Comparison of ENCODE assay signal across 14 mouse cellular contexts in the genomic region with DNA sequence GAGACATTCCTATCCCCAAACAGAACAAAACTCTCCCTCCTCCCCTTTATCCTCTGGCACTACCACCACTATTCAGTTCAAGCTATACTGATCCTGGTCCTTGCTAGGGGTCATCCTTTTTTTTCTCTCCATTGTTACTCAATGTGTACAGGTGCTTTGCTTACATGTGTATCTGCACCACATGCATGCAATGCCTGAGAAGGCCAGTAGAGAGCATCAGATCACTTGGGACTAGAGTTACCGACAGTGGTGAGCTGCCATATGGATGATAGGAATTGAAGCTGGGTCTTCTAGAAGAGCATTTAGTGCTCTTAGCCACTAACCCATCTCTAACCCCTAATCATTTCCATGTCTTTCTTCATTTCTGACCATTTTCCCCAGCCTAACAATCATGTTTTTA. TPM values are rescaled to one million over a fixed set of nuclear protein-coding genes. Genes with fewer than 3 reads are reported as not detected.
DNase-seq lines count a peak whose midpoint lies in the region; ATAC-seq and TF ChIP-seq lines count a peak whose summit lies in the region.
"Had no signal": no experiment of that assay in that cellular context is flagged by ENCODE, and none has a peak within 500 bp of the region (broad histone marks: within the 10 kb centered on the region; RNA-seq: fewer than 3 reads in every experiment).

No protein-coding gene starts in this region.

- no peaks in the 10 kb centered on the region for H3K9me3 ChIP-seq in forebrain, postnatal 0 days (ENCODE audit: low read length)
- no peaks in the 10 kb centered on the region for H3K9me3 ChIP-seq in forebrain, embryonic 12.5 days
- no peaks in the 10 kb centered on the region for H3K9me3 ChIP-seq in liver, embryonic 14.5 days (ENCODE audit: control insufficient read depth, low read length)
- H3K9me3 ChIP-seq in neural tube, embryonic 15.5 days (replicated peaks), result no peaks in the 10 kb centered on the region
- H3K9me3 ChIP-seq: hindbrain, embryonic 10.5 days; liver, embryonic 13.5 days had no signal

- no peaks in the 10 kb centered on the region for H3K36me3 ChIP-seq in forebrain, postnatal 0 days (ENCODE audit: insufficient read depth)
- H3K36me3 ChIP-seq in forebrain, embryonic 12.5 days (replicated peaks), result no peaks in the 10 kb centered on the region
- no peaks in the 10 kb centered on the region for H3K36me3 ChIP-seq in liver, embryonic 14.5 days (replicated peaks; ENCODE audit: control insufficient read depth, insufficient read depth, low read depth)
- no peaks in the 10 kb centered on the region for H3K36me3 ChIP-seq in neural tube, embryonic 15.5 days
- H3K36me3 ChIP-seq: liver, embryonic 13.5 days had no signal

- ATAC-seq in forebrain, postnatal 0 days, result no peak
- ATAC-seq in forebrain, embryonic 12.5 days (ENCODE audit: low FRiP score), result no peak
- no peak for ATAC-seq in liver, embryonic 14.5 days (ENCODE audit: insufficient read depth)
- ATAC-seq in neural tube, embryonic 15.5 days (ENCODE audit: low FRiP score), result no peak

- H3K9ac ChIP-seq in forebrain, postnatal 0 days, result no peak overlapping the region
- H3K9ac ChIP-seq in forebrain, embryonic 12.5 days, result no peak overlapping the region
- H3K9ac ChIP-seq in liver, embryonic 14.5 days (replicated peaks), result no peak overlapping the region
- H3K9ac ChIP-seq in neural tube, embryonic 15.5 days (replicated peaks), result no peak overlapping the region
- H3K9ac ChIP-seq: liver, embryonic 13.5 days had no signal

- H3K27me3 ChIP-seq in forebrain, postnatal 0 days (ENCODE audit: insufficient read depth, low read length), result no peaks in the 10 kb centered on the region
- H3K27me3 ChIP-seq in forebrain, embryonic 12.5 days, result peaks cover 19% of the 10 kb centered on the region
- no peaks in the 10 kb centered on the region for H3K27me3 ChIP-seq in liver, embryonic 14.5 days (ENCODE audit: control insufficient read depth, insufficient read depth, low read length)
- H3K27me3 ChIP-seq in neural tube, embryonic 15.5 days (replicated peaks), result peaks cover 6% of the 10 kb centered on the region; the same call in 1 of the 2 replicates
- H3K27me3 ChIP-seq: liver, embryonic 13.5 days had no signal

- H3K4me2 ChIP-seq in forebrain, postnatal 0 days (ENCODE audit: low read depth), result no peak overlapping the region
- H3K4me2 ChIP-seq in forebrain, embryonic 12.5 days, result no peak overlapping the region
- no peak overlapping the region for H3K4me2 ChIP-seq in liver, embryonic 14.5 days (ENCODE audit: low read depth)
- no peak overlapping the region for H3K4me2 ChIP-seq in neural tube, embryonic 15.5 days
- H3K4me2 ChIP-seq: liver, embryonic 13.5 days had no signal

- no peak for TF ChIP-seq EP300 in liver, embryonic 14.5 days (IDR thresholded peaks at IDR 0.05; ENCODE audit: low read depth)

- H3K27ac ChIP-seq in forebrain, postnatal 0 days (ENCODE audit: low read depth, low read length), result no peak overlapping the region
- H3K27ac ChIP-seq in forebrain, embryonic 12.5 days, result no peak overlapping the region
- no peak overlapping the region for H3K27ac ChIP-seq in liver, embryonic 14.5 days
- H3K27ac ChIP-seq in neural tube, embryonic 15.5 days (replicated peaks), result no peak overlapping the region
- H3K27ac ChIP-seq: hindbrain, embryonic 10.5 days; liver, embryonic 13.5 days had no signal

- WGBS in forebrain, postnatal 0 days, result 86% methylated on average over 1 of the region's 1 CpGs
- WGBS in forebrain, embryonic 12.5 days, result 93% methylated on average over 1 of the region's 1 CpGs
- 46% methylated on average over 1 of the region's 1 CpGs for WGBS in liver, embryonic 14.5 days (ENCODE audit: insufficient replicate concordance)
- 72% methylated on average over 1 of the region's 1 CpGs for WGBS in neural tube, embryonic 15.5 days

- no peak for DNase-seq in forebrain, postnatal 0 days
- no peak for DNase-seq in liver, embryonic 14.5 days (ENCODE audit: low read depth in 3 of 3, low spot score in 3 of 3)
- no peak for DNase-seq in liver
- DNase-seq in A20 (ENCODE audit: low read depth, low spot score), result peak; percentile 2
- no peak for DNase-seq in brain, embryonic 14.5 days (ENCODE audit: low read depth)
- DNase-seq in frontal cortex, postnatal 10 days (ENCODE audit: low spot score in 2 of 2), result no peak
- DNase-seq: adrenal gland, adult 2 months; cerebellum, adult 9-10 months; gastrocnemius, postnatal 36 days; kidney, adult 11 months; liver, embryonic 13.5 days had no signal

- peak; percentile 32 for TF ChIP-seq CTCF in forebrain, postnatal 0 days (IDR thresholded peaks at IDR 0.05; ENCODE audit: low read depth)
- peak; percentile 43 for TF ChIP-seq CTCF in liver, embryonic 14.5 days (IDR thresholded peaks at IDR 0.05; ENCODE audit: low read depth)
- peak; percentile 19; the same call in 1 of the 2 replicates for TF ChIP-seq CTCF in brain, embryonic 14.5 days (IDR thresholded peaks at IDR 0.05; ENCODE audit: borderline replicate concordance, extremely low read depth, insufficient read depth, insufficient read length)

- no peak overlapping the region for H3K4me3 ChIP-seq in forebrain, postnatal 0 days (ENCODE audit: low read depth, low read length)
- H3K4me3 ChIP-seq in forebrain, embryonic 12.5 days (replicated peaks), result no peak overlapping the region
- no peak overlapping the region for H3K4me3 ChIP-seq in liver, embryonic 14.5 days (ENCODE audit: insufficient read depth in 1 of 2, low read depth in 2 of 2, low read length in 2 of 2)
- no peak overlapping the region for H3K4me3 ChIP-seq in neural tube, embryonic 15.5 days (replicated peaks)
- H3K4me3 ChIP-seq: hindbrain, embryonic 10.5 days; liver, embryonic 13.5 days had no signal

- no peaks in the 10 kb centered on the region for H3K4me1 ChIP-seq in forebrain, postnatal 0 days (ENCODE audit: insufficient read depth)
- no peaks in the 10 kb centered on the region for H3K4me1 ChIP-seq in forebrain, embryonic 12.5 days
- no peaks in the 10 kb centered on the region for H3K4me1 ChIP-seq in liver, embryonic 14.5 days (replicated peaks; ENCODE audit: control insufficient read depth in 2 of 2, insufficient read depth in 2 of 2, low read length in 1 of 2)
- no peaks in the 10 kb centered on the region for H3K4me1 ChIP-seq in neural tube, embryonic 15.5 days
- H3K4me1 ChIP-seq: hindbrain, embryonic 10.5 days; liver, embryonic 13.5 days had no signal

- TF ChIP-seq POLR2A in brain, embryonic 14.5 days (IDR thresholded peaks at IDR 0.05; ENCODE audit: borderline replicate concordance, extremely low read depth, insufficient read depth, insufficient read length, poor library complexity, severe bottlenecking), result no peak

RNA-seq across cellular contexts. Expression of gene Trappc2, which starts 46.6 kb away (rescaled TPM):
- 54.3 and 61.6 TPM in 2 replicates for total RNA-seq in forebrain, postnatal 0 days (2014; rRNA removed)
- polyA plus RNA-seq in forebrain, postnatal 0 days (2015; fragmentation: Nextera tagmentation; extraction: Ambion mirVana), result 87.1 and 101 TPM in 2 replicates
- 45.1 and 49.2 TPM in 2 replicates for polyA plus RNA-seq in forebrain, embryonic 12.5 days (2016; fragmentation: Nextera tagmentation; extraction: Ambion mirVana)
- polyA plus RNA-seq in liver, embryonic 14.5 days (2012; rRNA removed), result 2.4 and 4.3 TPM in 2 replicates
- polyA plus RNA-seq in liver, embryonic 14.5 days (2014; fragmentation: Nextera tagmentation; extraction: Ambion mirVana), result 10.4 and 11.5 TPM in 2 replicates
- 26.6 and 29.5 TPM in 2 replicates for polyA plus RNA-seq in brain, embryonic 14.5 days (2012; rRNA removed)
- polyA plus RNA-seq in neural tube, embryonic 15.5 days (2015; fragmentation: Nextera tagmentation; extraction: Ambion mirVana), result 73.8 and 85.2 TPM in 2 replicates

RNA-seq across cellular contexts. Expression of gene Ofd1, which starts 46.8 kb away (rescaled TPM):
- 8.4 and 12.2 TPM in 2 replicates for total RNA-seq in forebrain, postnatal 0 days (2014; rRNA removed)
- 5.9 and 7.3 TPM in 2 replicates for polyA plus RNA-seq in forebrain, postnatal 0 days (2015; fragmentation: Nextera tagmentation; extraction: Ambion mirVana)
- 8.8 and 9.3 TPM in 2 replicates for polyA plus RNA-seq in forebrain, embryonic 12.5 days (2016; fragmentation: Nextera tagmentation; extraction: Ambion mirVana)
- 0.79 and 1.5 TPM in 2 replicates for polyA plus RNA-seq in liver, embryonic 14.5 days (2012; rRNA removed)
- polyA plus RNA-seq in liver, embryonic 14.5 days (2014; fragmentation: Nextera tagmentation; extraction: Ambion mirVana), result 1.9 and 3.1 TPM in 2 replicates
- polyA plus RNA-seq in brain, embryonic 14.5 days (2012; rRNA removed), result 5.3 and 6.9 TPM in 2 replicates
- 5.7 and 5.9 TPM in 2 replicates for polyA plus RNA-seq in neural tube, embryonic 15.5 days (2015; fragmentation: Nextera tagmentation; extraction: Ambion mirVana)
